Comparison of ENCODE assay signal across 15 mouse cellular contexts in genomic region chr15:101165658-101166437, GRCm38 (mm10). TPM values are rescaled to one million over a fixed set of nuclear protein-coding genes. Genes with fewer than 3 reads are reported as not detected.
A peak's percentile ranks its signal among the peaks of the same experiment; 100 is the strongest.
DNase-seq lines count a peak whose midpoint lies in the region; ATAC-seq lines count a peak whose summit lies in the region.
"Had no signal": no experiment of that assay in that cellular context is flagged by ENCODE, and none has a peak within 500 bp of the region (broad histone marks: within the 10 kb centered on the region; RNA-seq: fewer than 3 reads in every experiment).

No protein-coding gene starts in this region.

- H3K4me2 ChIP-seq in kidney, embryonic 15.5 days = no peak overlapping the region
- no peak overlapping the region for H3K4me2 ChIP-seq in stomach, embryonic 15.5 days
- H3K4me2 ChIP-seq: embryonic facial prominence, embryonic 13.5 days; forebrain, embryonic 12.5 days; liver, embryonic 12.5 days had no signal

- H3K27me3 ChIP-seq in kidney, embryonic 15.5 days = no peaks in the 10 kb centered on the region
- no peaks in the 10 kb centered on the region for H3K27me3 ChIP-seq in stomach, embryonic 15.5 days (replicated peaks)
- H3K27me3 ChIP-seq: embryonic facial prominence, embryonic 13.5 days; forebrain, embryonic 12.5 days had no signal

- H3K27ac ChIP-seq in kidney, embryonic 15.5 days = peak overlapping the region; percentile 25; the same call in 1 of the 2 replicates
- peak overlapping the region; percentile 8; the same call in 1 of the 2 replicates for H3K27ac ChIP-seq in stomach, embryonic 15.5 days
- H3K27ac ChIP-seq: embryonic facial prominence, embryonic 13.5 days; forebrain, embryonic 12.5 days; liver, embryonic 12.5 days had no signal

- H3K36me3 ChIP-seq in kidney, embryonic 15.5 days = no peaks in the 10 kb centered on the region
- H3K36me3 ChIP-seq in stomach, embryonic 15.5 days = no peaks in the 10 kb centered on the region
- H3K36me3 ChIP-seq: embryonic facial prominence, embryonic 13.5 days; forebrain, embryonic 12.5 days; liver, embryonic 12.5 days had no signal

- H3K4me3 ChIP-seq in kidney, embryonic 15.5 days (replicated peaks) = no peak overlapping the region
- no peak overlapping the region for H3K4me3 ChIP-seq in stomach, embryonic 15.5 days (replicated peaks)
- H3K4me3 ChIP-seq: embryonic facial prominence, embryonic 13.5 days; forebrain, embryonic 12.5 days; liver, embryonic 12.5 days; myocyte had no signal

- ATAC-seq in kidney, embryonic 15.5 days (replicated peaks; ENCODE audit: low FRiP score) = peak; percentile 24; the same call in 1 of the 2 replicates
- ATAC-seq in stomach, embryonic 15.5 days (ENCODE audit: insufficient read depth, low FRiP score, low read depth) = no peak
- ATAC-seq: liver, embryonic 12.5 days had no signal

- no peaks in the 10 kb centered on the region for H3K9me3 ChIP-seq in kidney, embryonic 15.5 days (replicated peaks)
- H3K9me3 ChIP-seq in stomach, embryonic 15.5 days = no peaks in the 10 kb centered on the region
- H3K9me3 ChIP-seq: embryonic facial prominence, embryonic 13.5 days; forebrain, embryonic 12.5 days; liver, embryonic 12.5 days had no signal

- WGBS in kidney, embryonic 15.5 days = 46% methylated on average over 16 of the region's 16 CpGs
- 52% methylated on average over 16 of the region's 16 CpGs for whole genome bisulfite sequencing in stomach, embryonic 15.5 days

- peaks cover 46% of the 10 kb centered on the region for H3K4me1 ChIP-seq in kidney, embryonic 15.5 days
- H3K4me1 ChIP-seq in stomach, embryonic 15.5 days = peaks cover 22% of the 10 kb centered on the region

- H3K9ac ChIP-seq in kidney, embryonic 15.5 days = no peak overlapping the region
- H3K9ac ChIP-seq in stomach, embryonic 15.5 days = no peak overlapping the region
- H3K9ac ChIP-seq: embryonic facial prominence, embryonic 13.5 days; forebrain, embryonic 12.5 days; liver, embryonic 12.5 days had no signal

- DNase-seq in cerebellum, adult 11-12 months = peak; percentile 40
- DNase-seq in cerebellum, adult 11 months = no peak
- peak; percentile 57 for DNase-seq in lung, postnatal 36 days
- DNase-seq in lung, postnatal 14 days = no peak
- DNase-seq in layer of hippocampus, adult 9-10 months (ENCODE audit: low spot score) = no peak
- no peak for DNase-seq in testis, postnatal 14 days (ENCODE audit: low spot score)
- DNase-seq: heart, postnatal 4 days; thymus, postnatal 25 days had no signal

RNA-seq across cellular contexts. Expression of gene Acvr1b, which starts 8.0 kb away (rescaled TPM):
- polyA plus RNA-seq in kidney, embryonic 15.5 days (2015; fragmentation: Nextera tagmentation; extraction: Ambion mirVana) = 6.2 and 6.4 TPM in 2 replicates
- polyA plus RNA-seq in stomach, embryonic 15.5 days (2015; fragmentation: Nextera tagmentation; extraction: Ambion mirVana) = 8.9 and 9.9 TPM in 2 replicates

RNA-seq across cellular contexts. Expression of gene Acvrl1, which starts 37.5 kb away (rescaled TPM):
- 17.2 and 18.4 TPM in 2 replicates for polyA plus RNA-seq in kidney, embryonic 15.5 days (2015; fragmentation: Nextera tagmentation; extraction: Ambion mirVana)
- 27.0 and 28.4 TPM in 2 replicates for polyA plus RNA-seq in stomach, embryonic 15.5 days (2015; fragmentation: Nextera tagmentation; extraction: Ambion mirVana)

RNA-seq across cellular contexts. Expression of gene Ankrd33, which starts 50.3 kb away (rescaled TPM):
- polyA plus RNA-seq in kidney, embryonic 15.5 days (2015; fragmentation: Nextera tagmentation; extraction: Ambion mirVana) = not detected in 2 replicates
- not detected in 2 replicates for polyA plus RNA-seq in stomach, embryonic 15.5 days (2015; fragmentation: Nextera tagmentation; extraction: Ambion mirVana)
- polyA plus RNA-seq: embryonic facial prominence, embryonic 13.5 days; forebrain, embryonic 12.5 days; gonadal fat pad, adult 2 months; liver, embryonic 12.5 days; myocyte had no signal

RNA-seq across cellular contexts. Expression of gene Grasp, which starts 58.1 kb away (rescaled TPM):
- polyA plus RNA-seq in kidney, embryonic 15.5 days (2015; fragmentation: Nextera tagmentation; extraction: Ambion mirVana) = 4.7 TPM in 2 replicates
- 6.0 and 7.3 TPM in 2 replicates for polyA plus RNA-seq in stomach, embryonic 15.5 days (2015; fragmentation: Nextera tagmentation; extraction: Ambion mirVana)

Comparison
In these comparisons a context has a peak if more than half of its experiments do, and no peak if none do; other contexts are left out.
1. DNase-seq: peak in cerebellum, adult 11-12 months (single experiment) and lung, postnatal 36 days (single experiment); none in cerebellum, adult 11 months (single experiment), lung, postnatal 14 days (single experiment), layer of hippocampus, adult 9-10 months (single experiment) and testis, postnatal 14 days (single experiment).